8 mouse cellular contexts compared by ENCODE assay signal in the genomic region with DNA sequence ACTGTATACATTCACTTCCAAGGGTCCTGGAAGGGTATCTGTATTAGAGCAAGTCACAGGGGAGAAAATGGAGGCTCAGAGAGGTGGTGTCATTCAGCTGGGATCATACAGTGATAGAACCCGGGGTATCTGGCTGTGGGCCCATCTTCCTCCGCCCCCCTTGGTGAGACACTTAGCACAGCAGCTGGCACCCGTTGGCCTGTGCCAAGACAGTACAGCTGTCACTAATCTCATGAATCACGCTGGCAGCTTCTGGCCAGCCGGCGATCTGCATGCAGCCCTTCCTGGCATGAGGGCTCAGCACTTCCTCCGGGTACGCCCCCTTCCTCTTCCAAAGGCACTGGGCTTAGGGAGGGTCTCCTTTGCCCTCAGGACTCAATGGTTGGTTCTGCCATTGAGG. TPM values are rescaled to one million over a fixed set of nuclear protein-coding genes. Genes with fewer than 3 reads are reported as not detected.
A peak's percentile ranks its signal among the peaks of the same experiment; 100 is the strongest.
DNase-seq lines count a peak whose midpoint lies in the region; ATAC-seq and TF ChIP-seq lines count a peak whose summit lies in the region.

No protein-coding gene starts in this region.

- H3K9me3 ChIP-seq in forebrain, embryonic 13.5 days (replicated peaks), result no peaks in the 10 kb centered on the region
- no peaks in the 10 kb centered on the region for H3K9me3 ChIP-seq in forebrain, embryonic 10.5 days
- no peaks in the 10 kb centered on the region for H3K9me3 ChIP-seq in kidney, embryonic 16.5 days (ENCODE audit: low read length)
- H3K9me3 ChIP-seq in limb, embryonic 14.5 days (ENCODE audit: control insufficient read depth, low read length), result no peaks in the 10 kb centered on the region

- intact Hi-C loops in gastrocnemius, postnatal 36 days (cut with DNase I), result no loop called here

- peaks cover 16% of the 10 kb centered on the region for H3K36me3 ChIP-seq in forebrain, embryonic 13.5 days (ENCODE audit: poor library complexity, severe bottlenecking)
- H3K36me3 ChIP-seq in forebrain, embryonic 10.5 days (replicated peaks), result peaks cover 78% of the 10 kb centered on the region
- peaks cover 40% of the 10 kb centered on the region for H3K36me3 ChIP-seq in kidney, embryonic 16.5 days (ENCODE audit: insufficient read depth, low read length)
- H3K36me3 ChIP-seq in limb, embryonic 14.5 days (ENCODE audit: control insufficient read depth, insufficient read depth, low read length), result peaks cover 81% of the 10 kb centered on the region

- peak overlapping the region; percentile 57 for H3K27ac ChIP-seq in forebrain, embryonic 13.5 days
- no peak overlapping the region for H3K27ac ChIP-seq in forebrain, embryonic 10.5 days
- H3K27ac ChIP-seq in cerebellum, adult 2 months (ENCODE audit: insufficient read depth, low read length), result peak overlapping the region; percentile 65
- peak overlapping the region; percentile 41 for H3K27ac ChIP-seq in kidney, embryonic 16.5 days (ENCODE audit: low read length)
- no peak overlapping the region for H3K27ac ChIP-seq in limb, embryonic 14.5 days (replicated peaks; ENCODE audit: low read depth, low read length)

- peak; percentile 75 for ATAC-seq in forebrain, embryonic 13.5 days
- peak; percentile 26 for ATAC-seq in kidney, embryonic 16.5 days (ENCODE audit: low FRiP score, low TSS enrichment)
- ATAC-seq in limb, embryonic 14.5 days (ENCODE audit: low FRiP score, low read depth), result 0 out of 2 replicates have a peak, but pooled peaks have one; percentile 12

- 65% methylated on average over 8 of the region's 8 CpGs for WGBS in forebrain, embryonic 13.5 days
- 84% methylated on average over 8 of the region's 8 CpGs for WGBS in forebrain, embryonic 10.5 days
- WGBS in cerebellum, adult 2 months, result 4% methylated on average over 8 of the region's 8 CpGs
- WGBS in kidney, embryonic 16.5 days, result 29% methylated on average over 8 of the region's 8 CpGs
- whole genome bisulfite sequencing in limb, embryonic 14.5 days, result 54% methylated on average over 8 of the region's 8 CpGs

- H3K4me3 ChIP-seq in forebrain, embryonic 13.5 days, result no peak overlapping the region
- no peak overlapping the region for H3K4me3 ChIP-seq in forebrain, embryonic 10.5 days
- peak overlapping the region; percentile 69 for H3K4me3 ChIP-seq in cerebellum, adult 2 months (replicated peaks; ENCODE audit: insufficient read depth, low read depth, low read length)
- H3K4me3 ChIP-seq in kidney, embryonic 16.5 days (ENCODE audit: low read length), result 0 out of 2 replicates have a peak overlapping the region, but pooled peaks have one; percentile 7
- H3K4me3 ChIP-seq in limb, embryonic 14.5 days (replicated peaks; ENCODE audit: low read length), result no peak overlapping the region

- H3K27me3 ChIP-seq in forebrain, embryonic 13.5 days, result no peaks in the 10 kb centered on the region
- H3K27me3 ChIP-seq in forebrain, embryonic 10.5 days (ENCODE audit: poor library complexity, severe bottlenecking), result no peaks in the 10 kb centered on the region
- no peaks in the 10 kb centered on the region for H3K27me3 ChIP-seq in cerebellum, adult 2 months (ENCODE audit: control insufficient read depth, insufficient read depth, low read length)
- no peaks in the 10 kb centered on the region for H3K27me3 ChIP-seq in kidney, embryonic 16.5 days (ENCODE audit: insufficient read depth, low read length)
- H3K27me3 ChIP-seq in limb, embryonic 14.5 days (ENCODE audit: control insufficient read depth, insufficient read depth, low read length), result no peaks in the 10 kb centered on the region

- no peak overlapping the region for H3K4me2 ChIP-seq in forebrain, embryonic 13.5 days
- H3K4me2 ChIP-seq in kidney, embryonic 16.5 days (replicated peaks; ENCODE audit: low read depth, low read length), result peak overlapping the region; percentile 29
- H3K4me2 ChIP-seq in limb, embryonic 14.5 days (replicated peaks; ENCODE audit: low read depth, low read length, severe bottlenecking), result no peak overlapping the region

- no peak overlapping the region for H3K9ac ChIP-seq in forebrain, embryonic 13.5 days
- H3K9ac ChIP-seq in kidney, embryonic 16.5 days (replicated peaks; ENCODE audit: low read length), result no peak overlapping the region
- no peak overlapping the region for H3K9ac ChIP-seq in limb, embryonic 14.5 days (ENCODE audit: low read depth, low read length, severe bottlenecking)

- TF ChIP-seq POLR2A in cerebellum, adult 2 months (IDR thresholded peaks at IDR 0.05; ENCODE audit: borderline replicate concordance, insufficient read depth, low read length), result no peak
- TF ChIP-seq POLR2A in limb, embryonic 14.5 days (IDR thresholded peaks at IDR 0.05; ENCODE audit: borderline replicate concordance, extremely low read depth, insufficient read depth, insufficient read length), result no peak

- TF ChIP-seq CTCF in cerebellum, adult 2 months (IDR thresholded peaks at IDR 0.05; ENCODE audit: borderline replicate concordance, insufficient read depth, low read depth, low read length), result no peak

- no peak for DNase-seq in forebrain, embryonic 10.5 days (ENCODE audit: extremely low spot score, low spot score)
- peak; percentile 44 to 52 for DNase-seq in cerebellum, adult 2 months
- peak; percentile 46 to 50 for DNase-seq in gastrocnemius, postnatal 36 days
- DNase-seq in limb, embryonic 14.5 days (ENCODE audit: low spot score), result peak; percentile 65
- DNase-seq in right cerebral cortex, adult 18-20 months, result peak; percentile 75
- no peak for DNase-seq in c-Kit-positive CD71-positive TER-119-positive erythroid progenitor cells, embryonic 14.5 days (ENCODE audit: low spot score)

- peaks cover 21% of the 10 kb centered on the region for H3K4me1 ChIP-seq in forebrain, embryonic 13.5 days
- H3K4me1 ChIP-seq in forebrain, embryonic 10.5 days, result peaks cover 26% of the 10 kb centered on the region
- H3K4me1 ChIP-seq in cerebellum, adult 2 months (ENCODE audit: control insufficient read depth, insufficient read depth, low read length), result peaks cover 28% of the 10 kb centered on the region
- H3K4me1 ChIP-seq in kidney, embryonic 16.5 days (ENCODE audit: insufficient read depth, low read length), result peaks cover 45% of the 10 kb centered on the region
- peaks cover 24% of the 10 kb centered on the region for H3K4me1 ChIP-seq in limb, embryonic 14.5 days (ENCODE audit: control insufficient read depth, insufficient read depth, low read length)

RNA-seq across cellular contexts. Expression of a gene that starts 5.9 kb away (rescaled TPM):
- 2.6 and 3.1 TPM in 2 replicates for polyA plus RNA-seq in forebrain, embryonic 13.5 days (2015; fragmentation: Nextera tagmentation; extraction: Ambion mirVana)
- 8.6 and 8.9 TPM in 2 replicates for polyA plus RNA-seq in forebrain, embryonic 10.5 days (2016; fragmentation: Nextera tagmentation; extraction: Ambion mirVana)
- polyA plus RNA-seq in cerebellum, adult 2 months (2012; rRNA removed), result 44.7 and 50.6 TPM in 2 replicates
- 10 to 100 TPM; 12.7 to 13.3 TPM for total RNA-seq in gastrocnemius, postnatal 36 days (2021)
- polyA plus RNA-seq in kidney, embryonic 16.5 days (2015; fragmentation: Nextera tagmentation; extraction: Ambion mirVana), result 18.7 and 19.7 TPM in 2 replicates
- 38.6 and 49.6 TPM in 2 replicates for polyA plus RNA-seq in limb, embryonic 14.5 days (2012; rRNA removed)
- polyA plus RNA-seq in limb, embryonic 14.5 days (2014; fragmentation: Nextera tagmentation; extraction: Ambion mirVana), result 13.1 and 15.0 TPM in 2 replicates

RNA-seq across cellular contexts. Expression of a gene that starts 32.5 kb away (rescaled TPM):
- polyA plus RNA-seq in forebrain, embryonic 13.5 days (2015; fragmentation: Nextera tagmentation; extraction: Ambion mirVana), result 95.6 and 95.7 TPM in 2 replicates
- polyA plus RNA-seq in forebrain, embryonic 10.5 days (2016; fragmentation: Nextera tagmentation; extraction: Ambion mirVana), result 196 and 197 TPM in 2 replicates
- polyA plus RNA-seq in cerebellum, adult 2 months (2012; rRNA removed), result 3.8 TPM in 2 replicates
- 1 to 10 TPM in 1 of 2 experiments, under 1 TPM in 1; 0.64 to 1.8 TPM for total RNA-seq in gastrocnemius, postnatal 36 days (2021)
- 120 and 134 TPM in 2 replicates for polyA plus RNA-seq in kidney, embryonic 16.5 days (2015; fragmentation: Nextera tagmentation; extraction: Ambion mirVana)
- 64.8 and 68.8 TPM in 2 replicates for polyA plus RNA-seq in limb, embryonic 14.5 days (2012; rRNA removed)
- polyA plus RNA-seq in limb, embryonic 14.5 days (2014; fragmentation: Nextera tagmentation; extraction: Ambion mirVana), result 84.3 and 92.5 TPM in 2 replicates

RNA-seq across cellular contexts. Expression of a gene that starts 42.7 kb away (rescaled TPM):
- 0.21 TPM in 1 of 2 replicates, not detected in the other for polyA plus RNA-seq in forebrain, embryonic 13.5 days (2015; fragmentation: Nextera tagmentation; extraction: Ambion mirVana)
- 0.62 and 0.94 TPM in 2 replicates for polyA plus RNA-seq in forebrain, embryonic 10.5 days (2016; fragmentation: Nextera tagmentation; extraction: Ambion mirVana)
- polyA plus RNA-seq in cerebellum, adult 2 months (2012; rRNA removed), result not detected in 2 replicates
- total RNA-seq in gastrocnemius, postnatal 36 days (2021), result not detected
- 5.4 and 6.0 TPM in 2 replicates for polyA plus RNA-seq in kidney, embryonic 16.5 days (2015; fragmentation: Nextera tagmentation; extraction: Ambion mirVana)
- 0.17 TPM in 1 of 2 replicates, not detected in the other for polyA plus RNA-seq in limb, embryonic 14.5 days (2012; rRNA removed)
- polyA plus RNA-seq in limb, embryonic 14.5 days (2014; fragmentation: Nextera tagmentation; extraction: Ambion mirVana), result 0.44 and 1.1 TPM in 2 replicates

RNA-seq across cellular contexts. Expression of a gene that starts 59.8 kb away (rescaled TPM):
- 12.5 and 13.9 TPM in 2 replicates for polyA plus RNA-seq in forebrain, embryonic 13.5 days (2015; fragmentation: Nextera tagmentation; extraction: Ambion mirVana)
- polyA plus RNA-seq in forebrain, embryonic 10.5 days (2016; fragmentation: Nextera tagmentation; extraction: Ambion mirVana), result 24.2 and 24.7 TPM in 2 replicates
- 39.3 and 41.4 TPM in 2 replicates for polyA plus RNA-seq in cerebellum, adult 2 months (2012; rRNA removed)
- 10 to 100 TPM; 10.1 to 12.5 TPM for total RNA-seq in gastrocnemius, postnatal 36 days (2021)
- 46.8 and 47.1 TPM in 2 replicates for polyA plus RNA-seq in kidney, embryonic 16.5 days (2015; fragmentation: Nextera tagmentation; extraction: Ambion mirVana)
- 155 and 191 TPM in 2 replicates for polyA plus RNA-seq in limb, embryonic 14.5 days (2012; rRNA removed)
- polyA plus RNA-seq in limb, embryonic 14.5 days (2014; fragmentation: Nextera tagmentation; extraction: Ambion mirVana), result 31.6 and 38.8 TPM in 2 replicates

Comparison
In these comparisons a context has a peak if more than half of its experiments do, and no peak if none do; other contexts are left out.
1. H3K27ac ChIP-seq: peak in forebrain, embryonic 13.5 days (single experiment), cerebellum, adult 2 months (single experiment) and kidney, embryonic 16.5 days (single experiment); none in forebrain, embryonic 10.5 days (single experiment) and limb, embryonic 14.5 days (single experiment).
2. ATAC-seq: peak in every context shown above with its lines; median percentile 75 in forebrain, embryonic 13.5 days; 26 in kidney, embryonic 16.5 days; 12 in limb, embryonic 14.5 days.
3. H3K4me3 ChIP-seq: peak in cerebellum, adult 2 months (single experiment) and kidney, embryonic 16.5 days (single experiment); none in forebrain, embryonic 13.5 days (single experiment), forebrain, embryonic 10.5 days (single experiment) and limb, embryonic 14.5 days (single experiment).
4. DNase-seq: peak in cerebellum, adult 2 months (2 of 2), gastrocnemius, postnatal 36 days (2 of 2), limb, embryonic 14.5 days (single experiment) and right cerebral cortex, adult 18-20 months (single experiment); none in forebrain, embryonic 10.5 days (single experiment) and c-Kit-positive CD71-positive TER-119-positive erythroid progenitor cells, embryonic 14.5 days (single experiment).
5. RNA of a gene that starts 32.5 kb away (polyA plus RNA-seq): 196 to 197 TPM in forebrain, embryonic 10.5 days, 120 to 134 TPM in kidney, embryonic 16.5 days, 95.6 to 95.7 TPM in forebrain, embryonic 13.5 days and 64.8 to 92.5 TPM in limb, embryonic 14.5 days; 3.8 TPM in cerebellum, adult 2 months; every median in the first group is over 10 times any median in the second.